Mouse (Mus musculus): ENCODE measurements around the gene Rpa3. TPM values are rescaled to one million over a fixed set of nuclear protein-coding genes. Genes with fewer than 3 reads are reported as not detected.

Rpa3 gene
- total and polyA plus RNA-seq, 2 experiments from 2014 or later = 23.8 to 38.6 TPM

DNA sequence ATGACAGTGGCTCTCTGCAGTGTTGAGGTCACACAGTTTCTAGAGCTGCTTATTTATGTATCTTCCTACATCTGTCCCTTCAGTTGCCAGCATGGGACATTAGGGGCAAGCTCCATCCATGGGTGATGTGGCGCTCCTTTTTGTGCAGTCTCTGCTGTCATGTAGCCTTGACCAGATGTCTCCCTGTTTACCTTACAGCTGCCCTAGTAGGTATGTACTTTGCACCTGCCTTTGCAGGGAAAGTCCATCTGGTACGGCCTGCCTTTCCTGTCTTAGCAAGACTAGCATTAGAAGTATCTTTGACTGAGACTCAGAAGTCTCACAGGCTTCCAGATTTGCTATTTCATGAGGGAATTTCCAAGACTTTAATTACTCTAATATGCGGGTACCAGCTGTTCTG, 12.1 kb upstream of the Rpa3 start:
- no peak for TF ChIP-seq CTCF (IDR thresholded peaks at IDR 0.05; ENCODE audit: low read depth)
- H3K27me3 ChIP-seq (ENCODE audit: insufficient read depth, low read length) = no peaks in the 10 kb centered on the region
- DNase-seq (ENCODE audit: low spot score) = no peak
- H3K9me3 ChIP-seq (ENCODE audit: low read length) = no peaks in the 10 kb centered on the region
- 0 out of 2 replicates have a peak, but pooled peaks cover 4% of the 10 kb centered on the region for H3K36me3 ChIP-seq (ENCODE audit: insufficient read depth, low read length)
- H3K4me1 ChIP-seq (ENCODE audit: insufficient read depth, low read length) = no peaks in the 10 kb centered on the region
- no peak for ATAC-seq
- no peak overlapping the region for H3K4me2 ChIP-seq (ENCODE audit: low read depth, low read length)
- H3K9ac ChIP-seq (replicated peaks; ENCODE audit: low read length) = no peak overlapping the region
- H3K27ac ChIP-seq = no peak overlapping the region
- 79% methylated on average over 3 of the region's 3 CpGs for WGBS
- H3K4me3 ChIP-seq (ENCODE audit: low read length) = no peak overlapping the region

DNA sequence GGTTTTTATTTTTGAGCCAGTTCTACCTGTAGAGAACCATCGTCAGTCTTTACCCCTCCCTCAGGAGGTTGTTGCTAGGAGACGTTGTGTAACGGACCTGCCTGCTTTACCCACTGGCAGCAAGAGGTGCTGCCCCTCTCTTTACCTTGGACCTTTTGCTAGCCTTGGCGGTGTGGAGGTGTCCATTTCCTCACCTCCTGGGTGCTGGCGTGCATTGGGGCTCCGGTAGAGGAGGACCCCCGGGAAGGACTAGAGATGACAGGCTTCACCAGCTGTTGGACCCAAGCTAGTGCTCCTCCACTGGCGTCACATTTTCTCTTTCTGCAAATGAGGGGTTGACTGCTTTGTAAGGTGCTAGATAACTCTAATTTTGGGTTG, 683 bp upstream of the Rpa3 start:
- Histone ChIP-seq H3K36me3 (ENCODE audit: insufficient read depth, low read length) (no peaks in the 10 kb centered on the region), H3K4me1 (ENCODE audit: insufficient read depth, low read length) (peaks cover 6% of the 10 kb centered on the region), H3K9me3 (ENCODE audit: low read length) (no peaks in the 10 kb centered on the region), H3K4me3 (ENCODE audit: low read length) (peak overlapping the region; percentile 87), H3K9ac (replicated peaks; ENCODE audit: low read length) (peak overlapping the region; percentile 78), H3K27me3 (ENCODE audit: insufficient read depth, low read length) (no peaks in the 10 kb centered on the region), H3K27ac (peak overlapping the region; percentile 91), H3K4me2 (ENCODE audit: low read depth, low read length) (peak overlapping the region; percentile 88)
- WGBS = under 1% methylated on average over 8 of the region's 8 CpGs
- TF ChIP-seq CTCF (IDR thresholded peaks at IDR 0.05; ENCODE audit: low read depth) = no peak
- no peak for DNase-seq (ENCODE audit: low spot score)
- ATAC-seq = no peak

DNA sequence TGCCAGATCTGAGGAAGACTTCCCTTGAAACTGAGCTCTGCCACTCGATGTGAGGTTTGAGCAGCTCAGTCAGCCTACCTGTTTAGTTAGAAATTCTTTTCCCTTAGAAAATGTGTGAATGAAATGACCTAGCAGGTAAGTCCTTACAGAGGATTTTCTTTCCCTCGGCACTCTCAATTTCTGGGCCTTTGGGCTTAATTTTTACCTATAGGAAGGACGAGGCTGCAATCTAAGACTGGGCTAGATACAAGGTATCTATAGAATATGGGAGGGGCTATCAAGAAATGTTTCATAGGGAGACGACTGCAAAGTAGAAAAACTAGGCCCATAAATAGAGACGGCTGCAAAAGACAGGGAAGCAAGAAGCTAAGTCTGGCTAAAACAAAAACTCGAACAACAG, 657 bp downstream of the Rpa3 start:
- Histone ChIP-seq H3K4me2 (ENCODE audit: low read depth, low read length) (peak overlapping the region; percentile 78), H3K36me3 (ENCODE audit: insufficient read depth, low read length) (no peaks in the 10 kb centered on the region), H3K4me1 (ENCODE audit: insufficient read depth, low read length) (peaks cover 6% of the 10 kb centered on the region), H3K4me3 (ENCODE audit: low read length) (peak overlapping the region; percentile 87), H3K27ac (peak overlapping the region; percentile 88), H3K9ac (replicated peaks; ENCODE audit: low read length) (peak overlapping the region; percentile 71), H3K9me3 (ENCODE audit: low read length) (no peaks in the 10 kb centered on the region), H3K27me3 (ENCODE audit: insufficient read depth, low read length) (no peaks in the 10 kb centered on the region)
- DNase-seq (ENCODE audit: low spot score) = no peak
- 11% methylated on average over 6 of the region's 6 CpGs for WGBS
- no peak for TF ChIP-seq CTCF (IDR thresholded peaks at IDR 0.05; ENCODE audit: low read depth)
- no peak for ATAC-seq

DNA sequence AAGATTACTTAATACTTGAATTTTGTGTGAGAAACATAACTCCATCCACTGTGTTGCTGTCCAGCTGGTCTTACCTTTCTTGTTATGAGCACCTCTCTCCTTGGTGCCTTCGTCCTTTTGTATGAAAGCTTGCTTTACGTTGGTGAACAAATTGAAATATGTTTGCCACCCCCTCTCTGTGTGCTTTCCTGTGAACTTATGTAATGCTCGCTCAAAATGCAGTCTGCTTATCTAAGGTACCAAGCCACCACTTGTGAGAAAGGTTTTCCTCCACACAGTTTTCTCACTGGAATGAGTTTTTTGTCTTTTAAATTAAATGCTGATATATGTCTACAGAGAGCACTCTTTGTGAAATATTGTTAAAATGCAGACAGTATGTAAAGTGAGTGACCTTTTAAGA, 30.4 kb downstream of the Rpa3 start:
- Histone ChIP-seq H3K4me3 (ENCODE audit: low read length) (no peak overlapping the region), H3K27me3 (ENCODE audit: insufficient read depth, low read length) (no peaks in the 10 kb centered on the region), H3K9ac (replicated peaks; ENCODE audit: low read length) (no peak overlapping the region), H3K4me2 (ENCODE audit: low read depth, low read length) (no peak overlapping the region), H3K27ac (no peak overlapping the region), H3K36me3 (ENCODE audit: insufficient read depth, low read length) (peaks cover 12% of the 10 kb centered on the region), H3K9me3 (ENCODE audit: low read length) (no peaks in the 10 kb centered on the region), H3K4me1 (ENCODE audit: insufficient read depth, low read length) (no peaks in the 10 kb centered on the region)
- DNase-seq (ENCODE audit: low spot score) (no peak), ATAC-seq (no peak)
- TF ChIP-seq CTCF (IDR thresholded peaks at IDR 0.05; ENCODE audit: low read depth) = no peak
- WGBS = 90% methylated on average over 3 of the region's 3 CpGs

DNA sequence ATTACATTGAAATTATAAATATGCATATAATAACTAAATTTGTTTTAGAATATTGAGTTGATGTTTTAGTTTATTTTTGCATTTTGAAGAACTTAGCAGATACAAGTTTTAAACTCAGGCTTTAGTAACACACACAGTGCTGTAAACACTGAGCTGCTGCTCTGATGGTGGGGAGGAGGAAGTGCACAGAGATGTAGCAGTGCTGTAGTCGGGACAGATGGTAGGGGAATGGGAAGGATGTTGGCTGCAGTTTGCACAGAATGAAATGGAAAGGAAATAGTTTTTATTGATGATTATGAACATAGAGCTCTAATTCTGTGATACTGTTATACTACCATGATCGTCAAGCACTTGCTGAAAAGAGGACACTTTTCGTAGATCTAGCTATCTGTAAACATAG, 31.9 kb downstream of the Rpa3 start:
- ATAC-seq (no peak), DNase-seq (ENCODE audit: low spot score) (no peak)
- TF ChIP-seq CTCF (IDR thresholded peaks at IDR 0.05; ENCODE audit: low read depth) = no peak
- 84% methylated on average over 3 of the region's 3 CpGs for WGBS
- no peaks in the 10 kb centered on the region for H3K27me3 ChIP-seq (ENCODE audit: insufficient read depth, low read length)
- H3K4me1 ChIP-seq (ENCODE audit: insufficient read depth, low read length) = no peaks in the 10 kb centered on the region
- no peak overlapping the region for H3K4me3 ChIP-seq (ENCODE audit: low read length)
- H3K9ac ChIP-seq (replicated peaks; ENCODE audit: low read length) = no peak overlapping the region
- H3K27ac ChIP-seq = no peak overlapping the region
- no peak overlapping the region for H3K4me2 ChIP-seq (ENCODE audit: low read depth, low read length)
- H3K9me3 ChIP-seq (ENCODE audit: low read length) = no peaks in the 10 kb centered on the region
- peaks cover 10% of the 10 kb centered on the region for H3K36me3 ChIP-seq (ENCODE audit: insufficient read depth, low read length)

DNA sequence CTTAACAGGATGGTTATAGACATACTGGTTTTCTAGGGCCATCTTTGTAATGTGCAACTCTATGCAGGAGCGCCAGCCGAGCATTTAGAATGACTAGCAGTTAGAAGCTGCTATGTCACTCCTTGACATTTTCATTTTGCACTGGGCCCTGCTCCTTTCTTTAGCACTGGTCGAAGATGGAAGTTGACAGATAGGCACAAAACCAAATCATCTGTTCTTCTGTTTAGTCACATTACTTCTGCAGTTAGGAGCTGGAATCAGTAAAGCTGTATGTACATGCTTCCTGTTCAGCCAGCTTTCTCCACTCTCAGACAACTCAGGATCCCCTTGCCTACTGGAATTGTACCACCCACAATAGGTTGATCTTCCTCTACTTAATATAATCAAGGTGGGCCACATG, 48.3 kb downstream of the Rpa3 start:
- 89% methylated on average over 3 of the region's 3 CpGs for WGBS
- no peak for TF ChIP-seq CTCF (IDR thresholded peaks at IDR 0.05; ENCODE audit: low read depth)
- no peaks in the 10 kb centered on the region for H3K27me3 ChIP-seq (ENCODE audit: insufficient read depth, low read length)
- no peak for ATAC-seq
- peak overlapping the region; percentile 55 for H3K4me2 ChIP-seq (ENCODE audit: low read depth, low read length)
- no peaks in the 10 kb centered on the region for H3K9me3 ChIP-seq (ENCODE audit: low read length)
- no peak overlapping the region for H3K9ac ChIP-seq (replicated peaks; ENCODE audit: low read length)
- no peaks in the 10 kb centered on the region for H3K36me3 ChIP-seq (ENCODE audit: insufficient read depth, low read length)
- no peak overlapping the region for H3K27ac ChIP-seq
- 0 out of 2 replicates have a peak, but pooled peaks cover 4% of the 10 kb centered on the region for H3K4me1 ChIP-seq (ENCODE audit: insufficient read depth, low read length)
- no peak for DNase-seq (ENCODE audit: low spot score)
- 0 out of 2 replicates have a peak overlapping the region, but pooled peaks have one; percentile 77 for H3K4me3 ChIP-seq (ENCODE audit: low read length)

DNA sequence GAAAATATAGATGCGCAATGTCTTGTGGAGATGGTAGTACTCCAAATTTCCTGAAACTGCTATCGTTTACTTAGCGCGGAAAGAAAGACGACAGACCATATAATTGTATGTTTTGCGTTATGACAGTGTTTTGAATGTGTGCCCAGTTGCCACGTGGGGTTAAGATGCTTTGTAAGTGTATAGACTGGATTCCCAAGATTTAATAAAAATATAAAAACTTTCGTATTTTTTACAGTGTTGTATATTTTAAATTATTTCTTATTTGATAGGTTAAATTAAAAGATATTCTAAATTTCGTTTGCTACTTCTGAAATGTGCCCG, 49.1 kb downstream of the Rpa3 start:
- no peaks in the 10 kb centered on the region for H3K36me3 ChIP-seq (ENCODE audit: insufficient read depth, low read length)
- H3K27ac ChIP-seq = peak overlapping the region; percentile 93; the same call in 1 of the 2 replicates
- TF ChIP-seq CTCF (IDR thresholded peaks at IDR 0.05; ENCODE audit: low read depth) = no peak
- DNase-seq (ENCODE audit: low spot score) = peak; percentile 63
- no peaks in the 10 kb centered on the region for H3K27me3 ChIP-seq (ENCODE audit: insufficient read depth, low read length)
- 0 out of 2 replicates have a peak, but pooled peaks cover 4% of the 10 kb centered on the region for H3K4me1 ChIP-seq (ENCODE audit: insufficient read depth, low read length)
- H3K9ac ChIP-seq (replicated peaks; ENCODE audit: low read length) = peak overlapping the region; percentile 88
- 12% methylated on average over 10 of the region's 10 CpGs for WGBS
- no peaks in the 10 kb centered on the region for H3K9me3 ChIP-seq (ENCODE audit: low read length)
- H3K4me3 ChIP-seq (ENCODE audit: low read length) = peak overlapping the region; percentile 77
- no peak for ATAC-seq
- H3K4me2 ChIP-seq (ENCODE audit: low read depth, low read length) = peak overlapping the region; percentile 55
